Mouse (Mus musculus) cerebellum, adult 2 months (tissue): ENCODE data around the gene Mafk.

Source experiments
- CTCF ChIP-seq: fragments of 200-500 bp; IDR thresholded peaks from 2 replicates; pipeline ENCODE4 v1.5.1; 2011; ENCODE audit warnings: low read depth, mild to moderate bottlenecking, control low read depth, low read length, moderate library complexity, borderline replicate concordance; ENCODE audit not compliant: insufficient read depth
- POLR2A ChIP-seq: fragments of 200-500 bp; IDR thresholded peaks from 2 replicates; pipeline ENCODE4 v1.6.1; 2011; ENCODE audit warnings: low read length, control low read depth, borderline replicate concordance; ENCODE audit not compliant: insufficient read depth

DNA sequence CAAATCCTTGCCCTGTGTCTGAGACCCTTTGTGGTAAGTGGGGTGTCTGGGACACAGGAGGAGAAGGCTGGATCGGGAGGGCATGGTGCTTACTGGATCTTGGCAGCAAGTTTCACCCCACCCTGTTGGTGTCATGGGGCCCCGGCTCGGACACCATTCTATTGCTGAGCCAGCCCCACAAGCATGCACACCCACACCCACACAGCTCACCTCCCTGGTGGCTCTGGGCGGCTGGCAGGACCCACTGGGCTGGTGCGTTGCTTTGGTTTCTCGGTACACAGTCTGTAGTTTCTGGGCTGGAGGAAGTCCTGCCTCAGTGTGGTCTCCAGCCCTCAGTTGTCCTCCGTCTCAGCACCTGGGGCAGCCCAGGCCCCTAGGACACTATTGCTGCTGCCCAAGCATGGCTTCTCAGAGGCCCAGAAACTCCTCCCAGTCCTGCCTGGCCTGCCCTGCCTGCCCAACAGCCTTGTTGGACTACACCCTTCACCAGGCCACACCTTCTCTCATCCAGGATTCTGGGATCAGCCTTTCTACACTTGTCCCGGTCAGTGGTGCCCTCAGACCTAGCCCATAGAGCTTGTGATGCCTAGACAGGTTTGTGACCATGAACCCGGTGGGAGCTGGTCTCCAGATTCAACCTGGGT, 28.3 kb downstream of the Mafk start, which contains the start of gene Tmem184a:
- TF ChIP-seq CTCF = no peak
- no peak for TF ChIP-seq POLR2A
